Mouse (Mus musculus) limb, embryonic 14.5 days (tissue): ENCODE data around the gene Rasgef1c. TPM values are rescaled to one million over a fixed set of nuclear protein-coding genes. Genes with fewer than 3 reads are reported as not detected.

Source experiments
- ATAC-seq: fragments of 200-750 bp; cut with Nextera tagmentation; 2 replicates; pipeline ENCODE4 v1.8.0; 2017; ENCODE audit warnings: low read depth, moderate number of reproducible peaks, moderate TSS enrichment; ENCODE audit not compliant: low FRiP score
- DNase-seq: peaks from one replicate; pipeline ENCODE4 v3.0.0-alpha.2; 2015; ENCODE audit warnings: low spot score
- H3K27ac ChIP-seq: fragments of 300-500 bp; sonication (generic); replicated peaks from 2 replicates; pipeline ENCODE4 v1.5.1; 2014; ENCODE audit warnings: low read depth, mild to moderate bottlenecking, low read length, moderate library complexity, mixed read lengths
- H3K27me3 ChIP-seq: fragments of 300-500 bp; sonication (generic); 2 replicates; pipeline ENCODE4 v1.6.1; 2014; ENCODE audit warnings: low read length, mixed read lengths; ENCODE audit not compliant: control insufficient read depth, insufficient read depth
- H3K36me3 ChIP-seq: fragments of 300-500 bp; sonication (generic); 2 replicates; pipeline ENCODE4 v1.6.1; 2014; ENCODE audit warnings: mild to moderate bottlenecking, low read length, moderate library complexity, mixed read lengths; ENCODE audit not compliant: control insufficient read depth, insufficient read depth
- H3K4me1 ChIP-seq: fragments of 300-500 bp; sonication (generic); 2 replicates; pipeline ENCODE4 v1.6.1; 2014; ENCODE audit warnings: antibody characterized with exemption, low read length, mixed read lengths; ENCODE audit not compliant: control insufficient read depth, insufficient read depth
- H3K4me2 ChIP-seq: fragments of 300-500 bp; sonication (generic); replicated peaks from 2 replicates; pipeline ENCODE4 v1.6.1; 2014; ENCODE audit warnings: low read depth, mild to moderate bottlenecking, low read length, moderate library complexity; ENCODE audit not compliant: severe bottlenecking
- H3K4me3 ChIP-seq: fragments of 300-500 bp; sonication (generic); replicated peaks from 2 replicates; pipeline ENCODE4 v1.5.1; 2014; ENCODE audit warnings: low read length
- H3K9ac ChIP-seq: fragments of 300-500 bp; sonication (generic); 2 replicates; pipeline ENCODE4 v1.6.1; 2014; ENCODE audit warnings: mild to moderate bottlenecking, low read depth, low read length, moderate library complexity; ENCODE audit not compliant: severe bottlenecking
- H3K9me3 ChIP-seq: fragments of 300-500 bp; sonication (generic); 2 replicates; pipeline ENCODE4 v1.6.1; 2016; ENCODE audit warnings: low read length; ENCODE audit not compliant: control insufficient read depth
- POLR2A ChIP-seq: fragments of 200-500 bp; IDR thresholded peaks from 2 replicates; pipeline ENCODE4 v1.8.0; 2012; ENCODE audit warnings: inconsistent platforms, mild to moderate bottlenecking, moderate library complexity, borderline replicate concordance; ENCODE audit not compliant: insufficient read depth, insufficient read length; ENCODE audit errors: extremely low read depth
- WGBS: fragments of 180-500 bp; shearing (Covaris S2); extraction: QIAGEN DNeasy Blood & Tissue Kit; methylation state at CpG from one replicate; pipeline ENCODE4 v1.1.7; 2014; 5-methylcytosine and 5-hydroxymethylcytosine counted together
- polyA plus RNA-seq, 2 experiments: library from polyadenylated mRNA; depleted of rRNA in 1 of 2; stranded (reverse) in 1 of 2; unstranded in 1 of 2; fragments of >200 nt; fragmentation: Nextera tagmentation in 1 of 2; extraction: Ambion mirVana in 1 of 2; gene quantifications; 2 replicates each; pipeline versions ENCODE4 v1.2.1 to v1.2.3; 2012 to 2014

Rasgef1c gene
- polyA plus RNA-seq, 2 experiments = 0.34 to 0.43 TPM

DNA sequence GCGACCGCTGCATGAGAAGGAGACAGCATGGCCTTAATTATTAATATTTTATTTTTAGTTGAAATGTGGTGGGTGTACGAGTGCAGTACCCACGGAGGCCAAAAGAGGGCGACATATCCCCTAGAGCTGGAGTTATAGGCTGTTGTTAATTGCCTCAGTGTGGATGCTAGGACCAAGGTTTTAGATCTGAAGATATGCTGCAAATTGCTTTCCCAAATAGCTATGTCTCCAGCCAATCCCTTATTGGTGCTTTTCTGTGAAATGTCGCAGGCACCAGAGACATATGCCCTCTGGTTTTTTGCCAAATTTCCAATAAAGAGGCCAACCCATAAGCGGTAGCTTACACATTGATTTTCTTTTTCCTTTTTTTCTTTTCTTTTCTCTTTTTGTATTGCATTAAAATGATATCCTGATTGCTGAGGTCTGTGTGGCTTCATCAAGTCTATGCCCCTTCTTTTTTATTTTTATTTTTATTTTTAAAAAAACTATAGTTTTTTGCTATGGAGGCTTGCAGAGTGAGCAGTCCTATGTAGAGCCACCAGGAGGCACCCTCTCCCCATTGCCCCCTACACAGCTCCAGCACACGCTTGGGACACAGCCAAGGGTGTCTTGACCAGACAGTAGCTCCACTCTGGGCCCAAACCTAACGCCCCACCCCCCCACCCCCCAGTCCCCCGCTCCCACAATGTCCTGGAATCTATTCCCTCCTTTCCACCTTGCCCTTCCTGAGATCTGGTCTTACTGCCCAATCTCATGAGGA, 84.8 kb downstream of the Rasgef1c start:
- no peaks in the 10 kb centered on the region for H3K27me3 ChIP-seq
- H3K4me1 ChIP-seq = no peaks in the 10 kb centered on the region
- ATAC-seq (peak; percentile 65; the same call in 1 of the 2 replicates), DNase-seq (peak; percentile 58)
- WGBS = 23% methylated on average over 10 of the region's 10 CpGs
- no peak for TF ChIP-seq POLR2A
- no peak overlapping the region for H3K27ac ChIP-seq
- no peaks in the 10 kb centered on the region for H3K36me3 ChIP-seq
- H3K4me2 ChIP-seq = no peak overlapping the region
- H3K9ac ChIP-seq = no peak overlapping the region
- H3K4me3 ChIP-seq = no peak overlapping the region
- no peaks in the 10 kb centered on the region for H3K9me3 ChIP-seq

DNA sequence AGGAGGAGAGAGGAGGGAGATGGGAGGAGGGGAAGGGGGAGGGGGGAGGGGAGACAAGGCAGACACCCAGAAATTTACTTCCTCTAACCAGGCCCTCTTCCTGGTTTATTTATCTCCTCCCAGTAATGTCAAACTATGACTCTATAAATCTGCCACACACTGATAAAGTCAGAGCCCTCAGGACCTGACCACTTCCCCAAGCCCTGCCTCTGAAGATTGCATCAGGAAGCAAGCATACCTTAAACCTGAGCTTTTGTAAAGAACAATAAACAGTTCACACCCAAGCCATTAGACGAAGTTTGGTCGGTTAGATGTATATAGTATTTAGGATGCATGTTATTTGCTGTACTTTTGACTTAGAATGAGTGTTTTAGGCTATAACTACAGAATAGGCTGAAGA, 92.9 kb downstream of the Rasgef1c start:
- Histone ChIP-seq H3K4me1 (no peaks in the 10 kb centered on the region), H3K4me3 (no peak overlapping the region), H3K9ac (no peak overlapping the region), H3K27me3 (no peaks in the 10 kb centered on the region), H3K9me3 (no peaks in the 10 kb centered on the region), H3K36me3 (no peaks in the 10 kb centered on the region), H3K4me2 (no peak overlapping the region), H3K27ac (no peak overlapping the region)
- ATAC-seq (no peak), DNase-seq (no peak)
- TF ChIP-seq POLR2A = no peak
- WGBS = 56% methylated on average over 2 of the region's 2 CpGs

DNA sequence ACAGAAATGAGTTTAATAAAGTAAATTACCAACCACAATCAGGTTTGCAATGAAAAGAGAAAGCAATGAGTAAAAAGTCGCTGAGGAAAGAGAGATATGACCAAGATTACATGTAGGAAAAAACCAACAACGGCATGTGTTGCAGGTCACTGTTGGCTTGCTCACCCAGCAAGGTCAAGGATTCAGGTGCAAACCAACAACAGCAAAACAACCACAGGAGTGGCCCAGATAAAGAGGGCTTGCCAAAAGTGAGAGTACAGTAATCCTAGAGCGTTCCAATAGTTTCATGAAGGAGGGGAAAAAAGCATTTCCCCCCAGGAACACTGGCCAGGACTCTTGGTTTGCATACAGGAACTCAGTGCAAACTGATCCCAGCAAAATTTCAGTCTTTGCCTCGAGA, 94.8 kb downstream of the Rasgef1c start:
- H3K4me3 ChIP-seq = no peak overlapping the region
- H3K9ac ChIP-seq = no peak overlapping the region
- H3K27me3 ChIP-seq = no peaks in the 10 kb centered on the region
- ATAC-seq (no peak), DNase-seq (no peak)
- no peak overlapping the region for H3K4me2 ChIP-seq
- H3K27ac ChIP-seq = 0 out of 2 replicates have a peak overlapping the region, but pooled peaks have one; percentile 8
- 72% methylated on average over 4 of the region's 4 CpGs for WGBS
- H3K4me1 ChIP-seq = no peaks in the 10 kb centered on the region
- no peaks in the 10 kb centered on the region for H3K36me3 ChIP-seq
- TF ChIP-seq POLR2A = no peak
- H3K9me3 ChIP-seq = no peaks in the 10 kb centered on the region

DNA sequence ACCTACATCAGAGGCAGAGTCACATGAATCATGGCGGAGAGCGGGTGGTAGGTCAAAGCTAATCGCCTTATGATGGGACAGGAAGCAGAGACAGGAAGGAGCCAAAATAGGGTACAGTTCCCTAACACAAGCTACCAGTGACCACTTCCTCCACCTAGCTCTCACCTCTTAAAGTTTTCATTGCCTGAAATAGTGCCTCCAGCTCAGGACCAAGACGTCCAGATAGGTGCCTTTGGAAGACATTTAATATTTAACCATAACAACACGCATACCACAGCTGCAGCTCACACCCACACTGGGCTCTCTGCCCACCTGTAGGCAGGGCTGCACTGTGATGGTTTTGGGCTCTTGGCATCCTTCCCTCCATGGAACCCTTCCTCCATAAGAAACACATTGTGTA, 95.7 kb downstream of the Rasgef1c start:
- no peaks in the 10 kb centered on the region for H3K36me3 ChIP-seq
- H3K27ac ChIP-seq = no peak overlapping the region
- H3K4me1 ChIP-seq = no peaks in the 10 kb centered on the region
- H3K4me3 ChIP-seq = no peak overlapping the region
- 64% methylated on average over 5 of the region's 5 CpGs for WGBS
- no peaks in the 10 kb centered on the region for H3K9me3 ChIP-seq
- ATAC-seq (no peak; the same call in 1 of the 2 replicates), DNase-seq (peak; percentile 16)
- H3K9ac ChIP-seq = no peak overlapping the region
- no peak for TF ChIP-seq POLR2A
- H3K4me2 ChIP-seq = no peak overlapping the region
- no peaks in the 10 kb centered on the region for H3K27me3 ChIP-seq

DNA sequence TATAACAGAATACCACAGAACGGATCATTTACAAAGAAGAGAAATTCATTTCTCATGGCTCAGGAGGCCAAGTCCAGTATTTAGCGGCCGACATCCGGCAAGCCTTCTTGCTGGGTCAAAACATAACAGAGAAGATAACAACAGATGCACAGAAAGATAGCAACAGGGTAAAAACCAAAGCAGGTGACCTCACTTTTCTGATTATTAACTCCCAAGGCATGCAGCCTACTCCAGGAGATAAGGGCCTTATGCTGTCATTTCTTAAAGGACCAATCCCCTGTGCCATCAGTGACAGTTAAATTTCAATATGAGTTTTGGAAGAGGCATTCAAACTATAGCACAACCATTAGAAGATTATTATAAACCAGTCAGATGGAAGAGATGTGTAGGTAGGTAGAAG, 101.2 kb downstream of the Rasgef1c start:
- DNase-seq = no peak
- no peak overlapping the region for H3K4me2 ChIP-seq
- WGBS = 90% methylated on average over 4 of the region's 4 CpGs
- H3K9ac ChIP-seq = no peak overlapping the region
- no peak overlapping the region for H3K27ac ChIP-seq
- no peak overlapping the region for H3K4me3 ChIP-seq
- no peaks in the 10 kb centered on the region for H3K9me3 ChIP-seq
- H3K27me3 ChIP-seq = no peaks in the 10 kb centered on the region
- no peaks in the 10 kb centered on the region for H3K36me3 ChIP-seq
- no peak for ATAC-seq
- peaks cover 2% of the 10 kb centered on the region for H3K4me1 ChIP-seq
- TF ChIP-seq POLR2A = no peak
